Mouse (Mus musculus) heart, postnatal 0 days (tissue): Measurements from ENCODE around the gene Olfr689.

Experiments
- CTCF ChIP-seq: IDR thresholded peaks from 2 replicates; pipeline ENCODE4 v1.5.1; 2016; ENCODE audit warnings: antibody characterized with exemption, control low read depth, low read depth
- EP300 ChIP-seq: IDR thresholded peaks from 2 replicates; pipeline ENCODE4 v1.6.1; 2016; ENCODE audit warnings: antibody characterized with exemption, low read depth

- no peak for TF ChIP-seq EP300
- TF ChIP-seq CTCF: no peak
Measured at GRCm38 (mm10) chr7:105272426-105272825, 38.5 kb upstream of the Olfr689 start.
